In genomic region chr13:29983523-29984191, GRCm38 (mm10) we compare ENCODE assay signal across 8 mouse cellular contexts. TPM values are rescaled to one million over a fixed set of nuclear protein-coding genes. Genes with fewer than 3 reads are reported as not detected.
DNase-seq lines count a peak whose midpoint lies in the region; ATAC-seq and TF ChIP-seq lines count a peak whose summit lies in the region.

No protein-coding gene starts in this region.

- peak overlapping the region; percentile 80 for H3K4me3 ChIP-seq in heart, adult 2 months
- H3K4me3 ChIP-seq in embryonic facial prominence, embryonic 10.5 days = peak overlapping the region; percentile 99
- peak overlapping the region; percentile 93 for H3K4me3 ChIP-seq in midbrain, embryonic 12.5 days
- H3K4me3 ChIP-seq in testis, adult 2 months (ENCODE audit: control insufficient read depth, low read depth, low read length) = peak overlapping the region; percentile 70

- H3K27me3 ChIP-seq in heart, adult 2 months (ENCODE audit: control insufficient read depth, insufficient read depth, low read length) = no peaks in the 10 kb centered on the region
- no peaks in the 10 kb centered on the region for H3K27me3 ChIP-seq in embryonic facial prominence, embryonic 10.5 days (replicated peaks; ENCODE audit: low read depth, poor library complexity, severe bottlenecking)
- H3K27me3 ChIP-seq in midbrain, embryonic 12.5 days = no peaks in the 10 kb centered on the region
- peaks cover 4% of the 10 kb centered on the region for H3K27me3 ChIP-seq in testis, adult 2 months (ENCODE audit: control insufficient read depth, insufficient read depth, low read length)

- no peaks in the 10 kb centered on the region for H3K36me3 ChIP-seq in heart, adult 2 months (ENCODE audit: control insufficient read depth, insufficient read depth, low read length)
- H3K36me3 ChIP-seq in embryonic facial prominence, embryonic 10.5 days (replicated peaks) = peaks cover 33% of the 10 kb centered on the region
- peaks cover 9% of the 10 kb centered on the region for H3K36me3 ChIP-seq in midbrain, embryonic 12.5 days
- no peaks in the 10 kb centered on the region for H3K36me3 ChIP-seq in testis, adult 2 months (ENCODE audit: control insufficient read depth, insufficient read depth, low read length)

- no peaks in the 10 kb centered on the region for H3K9me3 ChIP-seq in embryonic facial prominence, embryonic 10.5 days
- H3K9me3 ChIP-seq in midbrain, embryonic 12.5 days = no peaks in the 10 kb centered on the region

- no peaks in the 10 kb centered on the region; the same call in 1 of the 2 replicates for H3K79me2 ChIP-seq in heart, adult 2 months (replicated peaks; ENCODE audit: control insufficient read depth, insufficient read depth, low read length)

- no peak for TF ChIP-seq CTCF in heart, adult 2 months (IDR thresholded peaks at IDR 0.05)
- no peak for TF ChIP-seq CTCF in testis, adult 2 months (IDR thresholded peaks at IDR 0.05; ENCODE audit: control insufficient read depth, insufficient read depth, insufficient replicate concordance, low read depth, low read length)

- no peak for TF ChIP-seq POLR2A in heart, adult 2 months (IDR thresholded peaks at IDR 0.05; ENCODE audit: insufficient read depth, low read depth, low read length)
- no peak for TF ChIP-seq POLR2A in testis, adult 2 months (IDR thresholded peaks at IDR 0.05; ENCODE audit: control insufficient read depth, low read depth, low read length)

- 2% methylated on average over 35 of the region's 35 CpGs for WGBS in heart, adult 2 months
- WGBS in embryonic facial prominence, embryonic 10.5 days = under 1% methylated on average over 35 of the region's 35 CpGs
- WGBS in midbrain, embryonic 12.5 days = under 1% methylated on average over 35 of the region's 35 CpGs

- peaks cover 6% of the 10 kb centered on the region for H3K4me1 ChIP-seq in heart, adult 2 months (ENCODE audit: control insufficient read depth, insufficient read depth, low read length)
- H3K4me1 ChIP-seq in embryonic facial prominence, embryonic 10.5 days = peaks cover 58% of the 10 kb centered on the region
- H3K4me1 ChIP-seq in midbrain, embryonic 12.5 days = peaks cover 27% of the 10 kb centered on the region
- H3K4me1 ChIP-seq in testis, adult 2 months (ENCODE audit: control insufficient read depth, insufficient read depth, low read length) = no peaks in the 10 kb centered on the region; the same call in 1 of the 2 replicates

- H3K9ac ChIP-seq in heart, adult 2 months (ENCODE audit: low read depth, low read length) = peak overlapping the region; percentile 77
- peak overlapping the region; percentile 98 for H3K9ac ChIP-seq in midbrain, embryonic 12.5 days (replicated peaks)

- no peak for ATAC-seq in midbrain, embryonic 12.5 days (ENCODE audit: low FRiP score, low read depth)

- intact Hi-C loops in heart, adult 2 months (cut with DNase I) = loop anchor here (2.0 to 10.0 kb wide), 3 partner anchors 25 to 1029 kb away; partner anchors contain the start of gene Sox4
- intact Hi-C loops in heart, postnatal 14 days (cut with DNase I) = loop anchor here (5.0 to 10.0 kb wide), 3 partner anchors 61 to 1229 kb away; no protein-coding TSS in a partner anchor
- intact Hi-C loops in heart, postnatal 36 days (cut with DNase I) = loop anchor here (2.0 to 10.0 kb wide), 5 partner anchors 21 to 1029 kb away; partner anchors contain the start of genes Sox4 and Uqcrfs1
- intact Hi-C loops in left cerebral cortex, postnatal 14 days (cut with DNase I) = loop anchor here (2.0 to 10.0 kb wide), 4 partner anchors 66 to 271 kb away; partner anchors contain the start of gene Cdkal1

- H3K4me2 ChIP-seq in midbrain, embryonic 12.5 days (replicated peaks) = peak overlapping the region; percentile 87

- peak overlapping the region; percentile 80 for H3K27ac ChIP-seq in heart, adult 2 months
- peak overlapping the region; percentile 100 for H3K27ac ChIP-seq in embryonic facial prominence, embryonic 10.5 days (replicated peaks)
- peak overlapping the region; percentile 97 for H3K27ac ChIP-seq in midbrain, embryonic 12.5 days (replicated peaks)
- H3K27ac ChIP-seq in testis, adult 2 months (ENCODE audit: control insufficient read depth, insufficient read depth, low read depth, low read length) = peak overlapping the region; percentile 15; the same call in 1 of the 2 replicates

- TF ChIP-seq EP300 in heart, adult 2 months (IDR thresholded peaks at IDR 0.05; ENCODE audit: insufficient read depth, low read depth, low read length) = no peak

- DNase-seq in heart, adult 2 months = peak in 1 of 2 experiments; percentile 62
- DNase-seq in heart, postnatal 14 days = no peak
- peak; percentile 43 for DNase-seq in NIH3T3 (ENCODE audit: low read depth)
- DNase-seq in embryonic facial prominence, embryonic 10.5 days (ENCODE audit: low spot score) = peak; percentile 66
- DNase-seq in heart, postnatal 36 days = peak; percentile 34 to 48
- peak; percentile 19 to 30 for DNase-seq in left cerebral cortex, postnatal 14 days (ENCODE audit: low spot score in 2 of 2)

RNA-seq across cellular contexts. Expression of gene E2f3, which starts 2.2 kb away (rescaled TPM):
- 1 to 10 TPM; 6.2 TPM for total RNA-seq in heart, adult 2 months (2021)
- polyA plus RNA-seq in heart, adult 2 months (2012; rRNA removed) = 2.6 and 5.1 TPM in 2 replicates
- 1 to 10 TPM; 8.8 to 9.0 TPM for total RNA-seq in heart, postnatal 14 days (2021)
- polyA plus RNA-seq in embryonic facial prominence, embryonic 10.5 days (2016; fragmentation: Nextera tagmentation; extraction: Ambion mirVana) = 23.1 and 23.8 TPM in 2 replicates
- total RNA-seq in heart, postnatal 36 days (2021) = 1 to 10 TPM; 6.4 to 6.6 TPM
- 10 to 100 TPM; 18.7 to 19.2 TPM for total RNA-seq in left cerebral cortex, postnatal 14 days (2021)
- polyA plus RNA-seq in midbrain, embryonic 12.5 days (2016; fragmentation: Nextera tagmentation; extraction: Ambion mirVana) = 18.0 and 18.2 TPM in 2 replicates
- 1.1 TPM in 2 replicates for polyA plus RNA-seq in testis, adult 2 months (2012; rRNA removed)

Comparison
In these comparisons a context has a peak if more than half of its experiments do, and no peak if none do; other contexts are left out.
1. DNase-seq: peak in NIH3T3 (single experiment), embryonic facial prominence, embryonic 10.5 days (single experiment), heart, postnatal 36 days (2 of 2) and left cerebral cortex, postnatal 14 days (2 of 2); none in heart, postnatal 14 days (0 of 2).
2. H3K27ac ChIP-seq: peak in every context shown above with its lines; median percentile 100 in embryonic facial prominence, embryonic 10.5 days; 97 in midbrain, embryonic 12.5 days; 80 in heart, adult 2 months; 15 in testis, adult 2 months.
3. Peak in every context shown above with its lines, with median percentiles within 50 percentile points of each other: H3K4me3 ChIP-seq.